Mouse (Mus musculus): Measurements from ENCODE around the gene Eml6. TPM values are rescaled to one million over a fixed set of nuclear protein-coding genes. Genes with fewer than 3 reads are reported as not detected.
"Not testable (repeated sequence)": the region's sequence is repeated elsewhere in the genome, so short reads cannot be mapped to it uniquely, and the experiment has no call there.

Eml6 gene
- polyA plus RNA-seq, 1 experiment from 2014 or later, result 3.0 TPM

DNA sequence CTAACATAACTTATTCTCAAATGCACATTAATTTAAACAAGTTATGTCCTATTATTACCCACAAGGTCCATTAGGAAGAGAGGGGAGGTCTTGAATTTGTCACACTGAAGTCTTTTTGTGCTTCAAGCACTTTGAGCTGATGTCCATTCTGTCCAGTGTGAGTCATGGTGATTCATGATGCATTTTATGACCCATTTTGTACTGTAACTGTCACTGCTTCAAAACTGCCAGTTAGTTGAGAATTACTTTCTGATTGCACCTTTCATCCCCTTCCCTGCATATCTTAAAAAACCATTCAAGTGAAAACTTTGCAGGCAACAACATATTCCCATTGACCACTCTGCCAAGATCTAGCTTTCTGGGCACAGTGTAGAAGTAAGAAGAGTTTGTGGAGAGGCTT, 188.8 kb downstream of the Eml6 start:
- Histone ChIP-seq H3K9me3 (no peaks in the 10 kb centered on the region), H3K36me3 (no peaks in the 10 kb centered on the region), H3K9ac (replicated peaks) (no peak overlapping the region), H3K27ac (replicated peaks) (no peak overlapping the region), H3K4me3 (no peak overlapping the region), H3K4me2 (replicated peaks) (no peak overlapping the region), H3K4me1 (no peaks in the 10 kb centered on the region), H3K27me3 (no peaks in the 10 kb centered on the region)
- no peak for ATAC-seq (ENCODE audit: low FRiP score, low read depth)

DNA sequence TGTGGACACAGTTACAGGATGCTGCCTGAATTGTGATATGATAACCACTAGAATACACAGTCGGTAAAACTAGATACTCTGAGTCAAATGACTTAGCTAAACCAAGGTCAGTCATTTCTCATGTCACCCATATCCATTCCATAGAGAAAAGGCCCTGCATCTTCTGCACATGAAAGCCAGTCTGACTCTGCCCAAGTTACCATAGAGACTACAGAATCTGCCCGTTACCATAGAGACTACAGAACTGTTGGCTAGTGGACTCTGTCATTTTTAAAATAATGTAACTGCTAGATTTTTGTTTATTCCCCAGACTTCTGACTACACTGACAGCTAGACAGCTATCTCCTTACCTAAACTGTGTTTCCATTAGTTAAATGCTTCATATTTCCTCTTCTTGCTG, 198.1 kb downstream of the Eml6 start:
- ATAC-seq (ENCODE audit: low FRiP score, low read depth), result no peak
- no peak overlapping the region for H3K4me3 ChIP-seq
- no peaks in the 10 kb centered on the region for H3K9me3 ChIP-seq
- no peak overlapping the region for H3K9ac ChIP-seq (replicated peaks)
- peaks cover 33% of the 10 kb centered on the region for H3K27me3 ChIP-seq
- H3K27ac ChIP-seq (replicated peaks), result no peak overlapping the region
- no peaks in the 10 kb centered on the region for H3K4me1 ChIP-seq
- no peaks in the 10 kb centered on the region for H3K36me3 ChIP-seq
- no peak overlapping the region for H3K4me2 ChIP-seq (replicated peaks)
- 83% methylated on average over 2 of the region's 2 CpGs for WGBS

DNA sequence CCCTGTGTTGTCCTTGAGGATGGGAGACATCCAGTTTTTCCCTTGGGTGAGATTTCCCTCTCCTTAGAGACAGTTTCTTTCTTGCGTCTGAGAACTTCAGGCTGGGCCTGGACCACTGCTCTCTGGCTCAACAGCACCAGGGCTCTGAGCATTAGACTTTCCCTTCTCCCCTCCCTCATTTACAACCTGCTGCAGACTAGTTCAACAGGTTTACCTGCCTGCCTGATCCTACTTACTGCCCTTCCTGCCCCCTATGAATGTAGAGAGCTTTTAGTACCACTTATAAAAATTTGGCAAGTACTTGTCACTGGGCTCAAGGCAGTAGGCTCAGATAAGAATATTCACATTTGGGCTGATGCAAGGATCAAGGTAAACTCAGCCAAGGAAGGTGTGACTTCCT, 199.8 kb downstream of the Eml6 start:
- no peaks in the 10 kb centered on the region for H3K9me3 ChIP-seq
- no peaks in the 10 kb centered on the region for H3K4me1 ChIP-seq
- no peak overlapping the region for H3K4me2 ChIP-seq (replicated peaks)
- H3K27ac ChIP-seq (replicated peaks), result no peak overlapping the region
- 84% methylated on average over 1 of the region's 1 CpGs for WGBS
- ATAC-seq (ENCODE audit: low FRiP score, low read depth), result no peak
- no peak overlapping the region for H3K9ac ChIP-seq (replicated peaks)
- no peaks in the 10 kb centered on the region for H3K36me3 ChIP-seq
- H3K4me3 ChIP-seq, result no peak overlapping the region
- peaks cover 33% of the 10 kb centered on the region for H3K27me3 ChIP-seq

DNA sequence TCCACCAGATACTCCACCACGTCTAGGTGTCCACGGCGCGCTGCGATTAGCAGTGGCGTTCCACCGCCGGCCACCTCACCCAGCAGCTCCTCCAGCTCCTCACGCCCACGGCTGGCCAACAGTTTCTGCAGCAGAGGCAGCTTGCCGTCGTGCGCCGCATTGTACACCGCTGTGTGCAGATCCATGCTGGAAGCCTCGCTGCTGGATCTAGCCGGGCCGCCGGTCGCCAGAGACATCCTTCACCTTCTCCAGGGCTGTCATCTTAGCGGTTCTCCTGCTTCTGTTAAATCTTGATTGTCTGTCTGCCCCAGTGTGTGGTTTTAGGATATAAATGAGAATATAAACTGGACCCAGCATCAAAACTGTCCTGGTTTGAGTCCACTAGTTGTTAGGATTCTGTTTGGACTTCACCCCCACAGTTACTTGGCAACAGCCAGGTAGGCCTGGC, 200.5 kb downstream of the Eml6 start, which contains the start of gene 4931440F15Rik:
Gene 4931440F15Rik, minus strand, starts transcription at position 398 of the 448 bp plus-strand sequence.
- not testable (repeated sequence) for H3K4me1 ChIP-seq; H3K36me3 ChIP-seq; H3K9me3 ChIP-seq; H3K4me3 ChIP-seq; H3K9ac ChIP-seq (replicated peaks); H3K27ac ChIP-seq (replicated peaks)
- 0 out of 2 replicates have a peak, but pooled peaks have one; percentile 32 for ATAC-seq (ENCODE audit: low FRiP score, low read depth)
- H3K27me3 ChIP-seq, result peaks cover 33% of the 10 kb centered on the region
- peak within 1 kb of the TSS; percentile 31 for H3K4me2 ChIP-seq (replicated peaks)
- 48% methylated on average over 21 of the region's 21 CpGs for WGBS

DNA sequence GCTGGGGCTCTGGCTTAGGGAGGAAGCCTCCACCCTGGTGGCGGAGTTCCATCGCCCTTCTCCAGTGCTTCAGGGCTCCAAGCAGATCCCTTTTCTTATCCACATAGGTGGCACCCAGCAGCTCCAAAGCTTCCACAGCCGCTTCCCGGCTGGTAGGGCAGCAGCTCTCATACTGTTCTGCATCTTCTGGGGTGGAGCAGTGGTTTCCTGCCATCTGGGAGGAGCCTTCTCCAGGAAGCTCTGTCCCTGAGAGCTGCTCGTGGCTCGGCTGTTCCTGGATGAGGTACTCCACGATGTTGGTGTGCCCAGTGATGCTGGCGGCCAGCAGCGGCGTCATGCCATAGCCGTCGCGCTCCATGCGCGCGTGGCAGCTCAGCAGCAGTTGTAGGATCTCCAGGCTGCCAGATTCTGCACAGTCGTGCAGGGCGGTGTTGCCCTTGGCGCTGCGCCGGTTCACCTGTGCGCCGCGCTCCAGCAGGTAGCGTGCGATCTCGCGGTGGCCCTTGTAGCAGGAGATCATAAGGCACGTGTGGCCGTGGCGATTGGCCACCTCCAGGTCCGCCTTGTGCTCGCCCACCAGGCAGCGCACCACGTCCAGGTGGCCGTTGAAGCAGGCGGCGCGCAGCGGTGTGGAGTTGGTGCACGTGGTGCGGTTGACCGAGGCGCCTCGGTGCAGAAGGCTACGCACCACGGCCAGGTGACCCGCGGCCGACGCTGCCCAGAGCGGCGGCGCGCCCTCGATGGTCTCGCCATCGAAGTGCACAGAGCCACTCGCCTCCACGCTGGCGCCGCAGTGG, 201.2 kb downstream of the Eml6 start:
- H3K4me1 ChIP-seq; H3K4me3 ChIP-seq; H3K9me3 ChIP-seq; H3K27ac ChIP-seq (replicated peaks); ATAC-seq (ENCODE audit: low FRiP score, low read depth); H3K9ac ChIP-seq (replicated peaks); H3K36me3 ChIP-seq: not testable (repeated sequence)
- WGBS, result 21% methylated on average over 52 of the region's 62 CpGs
- H3K4me2 ChIP-seq (replicated peaks), result peak overlapping the region; percentile 31
- peaks cover 33% of the 10 kb centered on the region for H3K27me3 ChIP-seq

DNA sequence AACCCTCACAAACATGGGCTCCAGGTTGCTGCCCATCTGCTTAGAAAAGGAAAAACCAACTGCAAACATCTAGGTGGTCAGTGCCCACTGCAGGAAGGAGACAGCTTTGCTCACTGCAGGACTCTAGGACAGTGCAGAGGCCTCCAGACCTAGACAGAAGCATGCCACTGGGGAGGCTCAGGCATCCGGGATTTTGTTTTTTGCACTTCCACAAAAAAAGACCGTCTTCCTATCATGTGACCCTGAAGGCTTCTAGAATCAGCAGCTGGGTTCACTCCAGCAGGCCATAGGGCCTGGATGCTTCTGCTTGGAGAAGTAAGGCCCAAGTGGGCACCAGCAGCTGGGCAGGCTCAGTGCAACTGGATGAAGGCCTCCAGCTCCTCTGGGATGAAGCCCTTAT, 202.7 kb downstream of the Eml6 start:
- Histone ChIP-seq H3K27ac (replicated peaks) (no peak overlapping the region), H3K4me1 (no peaks in the 10 kb centered on the region), H3K9ac (replicated peaks) (no peak overlapping the region), H3K9me3 (no peaks in the 10 kb centered on the region), H3K36me3 (no peaks in the 10 kb centered on the region), H3K27me3 (peaks cover 33% of the 10 kb centered on the region), H3K4me2 (replicated peaks) (no peak overlapping the region), H3K4me3 (no peak overlapping the region)
- WGBS, result 83% methylated on average over 2 of the region's 2 CpGs
- no peak for ATAC-seq (ENCODE audit: low FRiP score, low read depth)

DNA sequence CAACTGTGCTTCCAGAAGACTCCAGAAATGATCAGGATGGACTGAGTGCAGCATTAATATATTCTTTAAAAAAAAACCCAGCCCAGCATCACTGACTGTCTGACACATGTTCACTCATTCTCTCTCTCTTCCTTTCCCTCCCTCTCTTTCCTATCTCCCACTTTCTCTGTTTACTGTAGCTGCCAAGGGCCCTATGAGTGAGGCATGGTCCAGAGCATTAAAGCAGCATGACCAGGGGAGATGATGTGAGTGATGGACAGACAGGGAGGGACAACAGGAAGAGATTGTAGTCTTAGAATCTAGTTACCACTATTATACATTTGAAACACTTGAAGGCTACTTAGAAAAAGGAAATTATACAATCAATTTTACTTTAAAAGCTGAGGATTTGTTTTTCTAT, 210.2 kb downstream of the Eml6 start:
- H3K4me2 ChIP-seq (replicated peaks), result no peak overlapping the region
- no peak overlapping the region for H3K4me3 ChIP-seq
- H3K9ac ChIP-seq (replicated peaks), result no peak overlapping the region
- H3K36me3 ChIP-seq, result no peaks in the 10 kb centered on the region
- no peaks in the 10 kb centered on the region for H3K4me1 ChIP-seq
- H3K27ac ChIP-seq (replicated peaks), result no peak overlapping the region
- H3K27me3 ChIP-seq, result no peaks in the 10 kb centered on the region
- ATAC-seq (ENCODE audit: low FRiP score, low read depth), result no peak
- H3K9me3 ChIP-seq, result no peaks in the 10 kb centered on the region

DNA sequence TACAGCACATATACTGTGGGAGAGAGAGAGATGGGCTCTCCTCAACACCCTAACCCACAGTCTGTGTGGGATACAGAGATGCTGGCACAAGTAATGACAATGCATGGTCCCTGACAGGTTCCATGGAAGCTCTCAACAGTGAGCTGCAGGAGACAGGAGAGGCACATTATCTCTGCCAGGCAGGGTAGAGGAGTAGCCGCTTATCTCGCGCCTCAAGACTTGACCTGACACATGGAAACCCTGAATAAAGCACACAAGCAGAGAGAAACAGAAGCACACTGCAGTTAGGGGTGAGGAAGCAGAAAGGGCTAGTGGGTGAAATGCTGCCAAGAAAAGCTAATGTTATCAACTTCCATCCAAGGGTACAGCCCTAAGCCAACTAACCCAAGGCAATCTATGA, 210.6 kb downstream of the Eml6 start:
- Histone ChIP-seq H3K36me3 (no peaks in the 10 kb centered on the region), H3K4me1 (no peaks in the 10 kb centered on the region), H3K27me3 (no peaks in the 10 kb centered on the region), H3K9me3 (no peaks in the 10 kb centered on the region), H3K27ac (replicated peaks) (no peak overlapping the region), H3K9ac (replicated peaks) (no peak overlapping the region), H3K4me2 (replicated peaks) (no peak overlapping the region), H3K4me3 (no peak overlapping the region)
- ATAC-seq (ENCODE audit: low FRiP score, low read depth), result no peak
- WGBS, result 88% methylated on average over 3 of the region's 3 CpGs

DNA sequence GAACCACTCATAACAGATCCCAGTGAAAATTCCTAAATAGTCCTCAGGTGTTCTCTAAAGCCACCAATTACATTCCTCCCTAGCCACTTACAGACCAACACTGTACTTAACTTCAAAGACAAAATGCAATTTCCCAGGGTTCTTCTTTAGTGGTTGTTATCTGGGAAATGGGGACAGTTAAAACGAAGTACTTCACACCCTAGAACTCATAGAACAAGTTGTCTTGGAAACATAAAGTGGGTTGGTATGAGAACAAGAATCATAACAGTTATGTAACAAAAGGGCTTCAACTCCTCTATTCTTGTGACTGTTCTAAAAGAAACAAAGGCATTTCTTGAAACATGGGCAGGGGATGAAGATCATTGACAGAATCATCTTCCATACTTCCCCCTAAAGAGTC, 212.6 kb downstream of the Eml6 start:
- Histone ChIP-seq H3K4me3 (no peak overlapping the region), H3K27ac (replicated peaks) (no peak overlapping the region), H3K27me3 (no peaks in the 10 kb centered on the region), H3K4me2 (replicated peaks) (no peak overlapping the region), H3K4me1 (no peaks in the 10 kb centered on the region), H3K9ac (replicated peaks) (no peak overlapping the region), H3K9me3 (no peaks in the 10 kb centered on the region), H3K36me3 (no peaks in the 10 kb centered on the region)
- whole genome bisulfite sequencing, result 78% methylated on average over 1 of the region's 1 CpGs
- ATAC-seq (ENCODE audit: low FRiP score, low read depth), result no peak

DNA sequence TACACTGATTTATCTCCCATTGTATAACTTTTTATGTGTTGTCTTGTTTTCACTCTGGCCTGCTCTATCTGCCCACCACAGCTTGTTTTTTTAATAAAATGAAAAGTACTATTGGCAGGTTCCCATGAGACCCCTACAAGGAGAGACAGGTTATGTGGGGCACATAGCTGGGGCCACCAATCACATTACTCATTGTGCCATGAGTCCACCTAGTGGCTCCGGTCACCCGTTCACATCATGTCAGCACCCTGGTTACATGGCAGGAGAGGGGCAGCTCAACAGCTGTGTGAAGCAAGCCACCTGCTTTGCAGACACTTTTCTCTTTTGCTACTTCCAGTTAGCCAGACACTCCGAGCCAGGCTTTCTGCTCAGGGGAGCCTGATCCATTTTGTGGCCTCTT, 213.4 kb downstream of the Eml6 start:
- Histone ChIP-seq H3K36me3 (no peaks in the 10 kb centered on the region), H3K9ac (replicated peaks) (no peak overlapping the region), H3K9me3 (no peaks in the 10 kb centered on the region), H3K27me3 (no peaks in the 10 kb centered on the region), H3K4me2 (replicated peaks) (no peak overlapping the region), H3K4me3 (no peak overlapping the region), H3K27ac (replicated peaks) (no peak overlapping the region), H3K4me1 (no peaks in the 10 kb centered on the region)
- 91% methylated on average over 3 of the region's 3 CpGs for WGBS
- no peak for ATAC-seq (ENCODE audit: low FRiP score, low read depth)

DNA sequence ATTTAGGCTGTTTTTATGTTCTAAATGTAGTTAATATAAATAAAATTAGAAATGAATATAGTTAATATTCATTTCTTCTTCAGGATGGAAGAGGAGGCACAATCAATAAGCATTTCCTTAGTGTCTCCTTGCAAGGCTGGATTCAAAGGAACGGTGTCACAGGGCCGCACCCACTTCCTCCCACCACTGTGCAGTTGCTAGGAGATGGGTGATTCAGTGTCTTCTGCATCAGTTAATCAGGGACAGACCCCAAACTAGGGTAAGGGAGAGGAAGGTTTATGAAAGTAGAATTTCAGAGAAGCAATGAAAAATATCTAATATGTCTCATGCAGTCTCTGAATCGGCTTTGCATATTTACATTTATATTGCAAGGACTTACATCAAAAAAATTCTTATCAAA, 215.5 kb downstream of the Eml6 start:
- no peaks in the 10 kb centered on the region for H3K27me3 ChIP-seq
- no peaks in the 10 kb centered on the region for H3K9me3 ChIP-seq
- no peaks in the 10 kb centered on the region for H3K4me1 ChIP-seq
- ATAC-seq (ENCODE audit: low FRiP score, low read depth), result no peak
- H3K36me3 ChIP-seq, result no peaks in the 10 kb centered on the region
- H3K4me2 ChIP-seq (replicated peaks), result no peak overlapping the region
- H3K27ac ChIP-seq (replicated peaks), result no peak overlapping the region
- WGBS, result 86% methylated on average over 3 of the region's 3 CpGs
- no peak overlapping the region for H3K9ac ChIP-seq (replicated peaks)
- no peak overlapping the region for H3K4me3 ChIP-seq

DNA sequence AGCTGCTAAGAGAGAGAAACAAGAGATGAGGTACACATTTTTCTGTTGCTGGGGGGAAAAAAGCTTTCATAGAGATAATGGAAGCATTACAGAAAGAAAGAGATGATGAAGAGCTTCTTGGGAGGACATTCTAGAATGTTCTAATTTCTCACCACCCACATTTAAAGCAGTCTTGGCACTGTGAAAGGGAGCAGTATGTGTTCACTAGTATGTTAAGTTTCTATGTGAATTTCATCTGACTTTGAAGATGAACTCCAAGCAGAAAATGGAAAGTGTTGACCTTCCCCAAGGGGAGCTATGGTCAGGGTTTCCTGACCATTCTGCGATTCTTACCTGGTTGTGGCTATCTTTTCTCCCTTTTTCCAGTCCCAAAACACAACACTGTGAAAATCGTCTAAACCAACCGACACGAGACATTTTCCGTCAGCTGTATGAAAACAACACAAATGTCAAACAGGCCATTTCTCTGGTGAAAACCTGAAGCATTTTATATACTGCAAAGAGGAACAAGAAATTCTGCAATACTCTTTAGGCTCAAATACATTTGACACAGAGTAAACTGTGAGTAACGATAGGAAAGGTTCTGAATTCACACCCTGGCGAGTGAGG, 216.7 kb downstream of the Eml6 start:
- no peak overlapping the region for H3K4me3 ChIP-seq
- no peak overlapping the region for H3K9ac ChIP-seq (replicated peaks)
- no peaks in the 10 kb centered on the region for H3K9me3 ChIP-seq
- no peak overlapping the region for H3K27ac ChIP-seq (replicated peaks)
- H3K36me3 ChIP-seq, result no peaks in the 10 kb centered on the region
- ATAC-seq (ENCODE audit: low FRiP score, low read depth), result no peak
- H3K27me3 ChIP-seq, result no peaks in the 10 kb centered on the region
- WGBS, result 89% methylated on average over 7 of the region's 7 CpGs
- no peak overlapping the region for H3K4me2 ChIP-seq (replicated peaks)
- H3K4me1 ChIP-seq, result no peaks in the 10 kb centered on the region
